Mouse (Mus musculus) heart, postnatal 0 days (tissue): ENCODE measurements at regions not wholly inside any gene's neighbourhood (a gene's known extent, or its start where the extent isn't known, plus 50 kb on each side); places are given as distances from the start of the nearest gene placed in this dataset.

Experiments
- ATAC-seq: fragments of 200-750 bp; cut with Nextera tagmentation; 2 replicates; pipeline ENCODE4 v1.8.0; 2017; ENCODE audit warnings: low read depth, moderate number of reproducible peaks, moderate library complexity; ENCODE audit not compliant: insufficient read depth
- DNase-seq: peaks from one replicate; pipeline ENCODE4 v3.0.0-alpha.2; 2016; ENCODE audit warnings: low spot score
- H3K27ac ChIP-seq: fragments of 300-500 bp; sonication (generic); 2 replicates; pipeline ENCODE4 v1.5.1; 2014; ENCODE audit warnings: low read depth, mild to moderate bottlenecking
- H3K27me3 ChIP-seq: fragments of 300-500 bp; sonication (generic); 2 replicates; pipeline ENCODE4 v1.6.1; 2014; ENCODE audit warnings: low read length, mixed read lengths; ENCODE audit not compliant: control insufficient read depth, insufficient read depth
- H3K36me3 ChIP-seq: fragments of 300-500 bp; sonication (generic); replicated peaks from 2 replicates; pipeline ENCODE4 v1.6.1; 2014; ENCODE audit warnings: low read length, mixed read lengths; ENCODE audit not compliant: control insufficient read depth, insufficient read depth
- H3K4me1 ChIP-seq: fragments of 300-500 bp; sonication (generic); 2 replicates; pipeline ENCODE4 v1.6.1; 2014; ENCODE audit warnings: antibody characterized with exemption; ENCODE audit not compliant: control insufficient read depth, insufficient read depth
- H3K4me2 ChIP-seq: fragments of 300-500 bp; sonication (generic); 2 replicates; pipeline ENCODE4 v1.6.1; 2014; ENCODE audit warnings: low read depth, mild to moderate bottlenecking, low read length, moderate library complexity
- H3K4me3 ChIP-seq: fragments of 300-500 bp; sonication (generic); 2 replicates; pipeline ENCODE4 v1.5.1; 2014; ENCODE audit warnings: low read depth, low read length
- H3K9ac ChIP-seq: fragments of 300-500 bp; sonication (generic); replicated peaks from 2 replicates; pipeline ENCODE4 v1.6.1; 2014; ENCODE audit warnings: low read depth, low read length, mixed read lengths
- H3K9me3 ChIP-seq: fragments of 300-500 bp; sonication (generic); replicated peaks from 2 replicates; pipeline ENCODE4 v1.6.1; 2016; ENCODE audit warnings: low read length; ENCODE audit not compliant: control insufficient read depth
- CTCF ChIP-seq: IDR thresholded peaks from 2 replicates; pipeline ENCODE4 v1.5.1; 2016; ENCODE audit warnings: antibody characterized with exemption, control low read depth, low read depth
- EP300 ChIP-seq: IDR thresholded peaks from 2 replicates; pipeline ENCODE4 v1.6.1; 2016; ENCODE audit warnings: antibody characterized with exemption, low read depth
- WGBS: fragments of 180-500 bp; shearing (Covaris S2); extraction: QIAGEN DNeasy Blood & Tissue Kit; methylation state at CpG from one replicate; pipeline ENCODE4 v1.1.7; 2014; 5-methylcytosine and 5-hydroxymethylcytosine counted together

GRCm38 (mm10) chr4:105626371-105627320 lies 163.0 kb upstream of the Gm12728 start:
- Histone ChIP-seq H3K4me2 (no peak overlapping the region), H3K27me3 (no peaks in the 10 kb centered on the region), H3K36me3 (no peaks in the 10 kb centered on the region), H3K9ac (no peak overlapping the region), H3K9me3 (no peaks in the 10 kb centered on the region), H3K27ac (no peak overlapping the region), H3K4me1 (no peaks in the 10 kb centered on the region; the same call in 1 of the 2 replicates), H3K4me3 (no peak overlapping the region)
- TF ChIP-seq EP300 (no peak), CTCF (no peak)
- no peak for ATAC-seq
- peak; percentile 35 for DNase-seq
- 41% methylated on average over 14 of the region's 14 CpGs for WGBS

- H3K9me3 ChIP-seq: no peaks in the 10 kb centered on the region
- no peak for ATAC-seq
- no peaks in the 10 kb centered on the region for H3K27me3 ChIP-seq
- DNase-seq: no peak
- H3K4me3 ChIP-seq: no peak overlapping the region
- no peaks in the 10 kb centered on the region; the same call in 1 of the 2 replicates for H3K4me1 ChIP-seq
- TF ChIP-seq CTCF (no peak), EP300 (no peak)
- 85% methylated on average over 4 of the region's 4 CpGs for WGBS
- no peak overlapping the region for H3K9ac ChIP-seq
- no peak overlapping the region for H3K27ac ChIP-seq
- H3K36me3 ChIP-seq: no peaks in the 10 kb centered on the region
- no peak overlapping the region for H3K4me2 ChIP-seq
Measured at GRCm38 (mm10) chr4:105629581-105629980, 160.1 kb upstream of the Gm12728 start.

- WGBS: 41% methylated on average over 11 of the region's 11 CpGs
- H3K4me1 ChIP-seq: no peaks in the 10 kb centered on the region; the same call in 1 of the 2 replicates
- no peaks in the 10 kb centered on the region for H3K27me3 ChIP-seq
- no peak for DNase-seq
- no peak for TF ChIP-seq EP300
- TF ChIP-seq CTCF: no peak
- no peak overlapping the region for H3K4me3 ChIP-seq
- H3K4me2 ChIP-seq: no peak overlapping the region
- H3K27ac ChIP-seq: no peak overlapping the region
- no peaks in the 10 kb centered on the region for H3K9me3 ChIP-seq
- H3K9ac ChIP-seq: no peak overlapping the region
- no peak for ATAC-seq
- H3K36me3 ChIP-seq: no peaks in the 10 kb centered on the region
Measured at GRCm38 (mm10) chr4:105630595-105631369, 158.9 kb upstream of the Gm12728 start.

DNA sequence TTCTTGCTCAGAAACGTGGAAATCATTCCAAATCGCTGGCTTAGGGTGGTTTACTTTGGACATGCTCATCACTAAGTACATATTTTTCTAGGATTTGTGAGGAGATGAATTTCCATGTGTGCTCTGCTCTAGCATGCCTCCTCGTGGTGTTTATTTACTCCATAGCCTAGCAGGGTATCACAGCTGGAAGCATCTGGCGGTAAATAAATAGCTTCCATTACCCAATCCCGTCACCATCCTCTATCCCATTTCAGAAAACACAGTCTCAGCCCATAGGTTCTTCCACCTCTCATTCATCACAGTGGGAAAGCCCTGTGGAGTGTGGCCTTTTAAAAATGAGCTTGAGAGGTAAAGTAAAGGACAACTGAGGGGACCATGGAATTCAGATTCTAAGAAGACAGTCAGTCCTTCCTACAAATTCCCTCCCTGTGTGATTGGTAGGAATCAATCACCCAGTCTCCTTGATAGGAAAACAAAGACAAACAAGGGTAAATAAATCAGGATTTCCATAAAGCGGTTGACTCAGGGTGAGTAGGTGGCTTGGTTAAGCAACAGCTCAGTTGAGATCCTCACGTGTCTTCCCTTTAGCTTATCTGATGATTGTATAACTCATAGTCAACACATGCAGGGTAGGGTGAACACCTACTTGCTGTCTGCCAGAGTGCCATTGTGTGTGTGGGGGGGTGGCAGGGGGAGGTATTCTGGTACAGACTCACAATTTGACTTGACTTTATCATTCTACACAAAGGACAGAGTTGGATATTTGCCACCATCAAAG lies 156.9 kb upstream of the Gm12728 start:
- ATAC-seq (no peak), DNase-seq (no peak)
- H3K9me3 ChIP-seq: no peaks in the 10 kb centered on the region
- no peaks in the 10 kb centered on the region for H3K36me3 ChIP-seq
- no peaks in the 10 kb centered on the region for H3K27me3 ChIP-seq
- no peak overlapping the region for H3K27ac ChIP-seq
- 78% methylated on average over 7 of the region's 7 CpGs for WGBS
- no peaks in the 10 kb centered on the region for H3K4me1 ChIP-seq
- H3K4me3 ChIP-seq: no peak overlapping the region
- no peak for TF ChIP-seq EP300
- no peak for TF ChIP-seq CTCF
- no peak overlapping the region for H3K9ac ChIP-seq
- H3K4me2 ChIP-seq: no peak overlapping the region

GRCm38 (mm10) chr4:105633789-105634188 lies 155.9 kb upstream of the Gm12728 start:
- H3K9ac ChIP-seq: no peak overlapping the region
- TF ChIP-seq CTCF (no peak), EP300 (no peak)
- H3K9me3 ChIP-seq: no peaks in the 10 kb centered on the region
- no peak overlapping the region for H3K27ac ChIP-seq
- no peaks in the 10 kb centered on the region for H3K36me3 ChIP-seq
- ATAC-seq (no peak), DNase-seq (no peak)
- H3K4me1 ChIP-seq: no peaks in the 10 kb centered on the region
- 92% methylated on average over 3 of the region's 3 CpGs for whole genome bisulfite sequencing
- H3K4me3 ChIP-seq: no peak overlapping the region
- H3K27me3 ChIP-seq: no peaks in the 10 kb centered on the region
- H3K4me2 ChIP-seq: no peak overlapping the region
